Mouse (Mus musculus): ENCODE data around the gene Nkpd1. TPM values are rescaled to one million over a fixed set of nuclear protein-coding genes. Genes with fewer than 3 reads are reported as not detected.

The Nkpd1 gene
- polyA plus RNA-seq, 2 experiments: 0.01 TPM; not detected in 1

DNA sequence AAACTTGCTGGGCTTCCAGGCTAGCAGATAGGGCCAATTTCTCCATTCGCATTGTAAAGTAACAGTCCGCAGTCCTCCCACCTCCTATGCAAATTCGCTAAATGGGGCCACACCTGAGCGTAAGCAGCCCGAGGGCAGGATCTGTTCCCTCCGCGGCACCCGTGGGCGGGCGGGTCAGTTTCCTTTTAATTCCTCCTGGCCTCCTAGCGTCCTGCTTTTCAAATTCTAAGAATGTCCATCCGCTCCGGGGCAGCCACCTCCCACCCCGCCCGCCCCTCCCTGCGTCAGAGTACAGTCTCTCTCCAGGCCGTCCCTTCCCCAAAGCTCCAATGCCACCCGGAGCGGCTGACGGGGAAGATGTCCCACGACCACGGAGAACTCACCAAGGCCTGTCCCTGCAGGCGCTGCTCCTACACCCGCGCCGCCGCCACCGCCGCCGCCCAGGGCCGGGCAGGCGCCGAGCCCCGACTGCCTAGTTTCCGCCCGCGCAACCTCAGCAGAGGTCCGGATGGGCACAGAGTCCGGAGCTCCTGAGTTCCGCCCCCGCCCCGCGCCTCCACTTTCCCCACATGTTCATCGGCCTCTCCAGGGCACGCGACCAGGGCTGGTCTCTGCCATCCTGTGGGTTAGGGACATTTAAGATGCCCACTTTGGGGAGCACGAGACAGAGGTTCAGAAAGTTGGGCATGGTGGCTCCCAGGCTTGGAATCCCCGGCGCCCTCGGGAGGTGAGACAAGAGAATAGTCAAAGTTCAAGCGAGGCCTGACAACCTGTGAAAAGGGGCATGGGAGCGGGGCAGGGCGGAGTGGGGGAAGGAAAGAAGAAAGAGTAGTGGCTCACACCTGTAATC is 55.5 kb downstream of the Nkpd1 start:
- Histone ChIP-seq H3K27me3 (ENCODE audit: control insufficient read depth, insufficient read depth, low read length) (no peaks in the 10 kb centered on the region; the same call in 1 of the 2 replicates), H3K9me3 (ENCODE audit: control insufficient read depth, low read length) (no peaks in the 10 kb centered on the region), H3K4me2 (ENCODE audit: low read depth) (peak overlapping the region; percentile 90), H3K27ac (peak overlapping the region; percentile 87), H3K36me3 (replicated peaks; ENCODE audit: control insufficient read depth, insufficient read depth, low read depth) (peaks cover 9% of the 10 kb centered on the region), H3K4me3 (ENCODE audit: insufficient read depth in 1 of 2, low read depth in 2 of 2, low read length in 2 of 2) (peak overlapping the region; percentile 88 to 92), H3K4me1 (replicated peaks; ENCODE audit: control insufficient read depth in 2 of 2, insufficient read depth in 2 of 2, low read length in 1 of 2) (peaks cover 37 to 39% of the 10 kb centered on the region in 2 experiments), H3K9ac (replicated peaks) (peak overlapping the region; percentile 94)
- DNase-seq (ENCODE audit: low read depth in 3 of 3, low spot score in 3 of 3): peak; percentile 55 to 69 (median 64)
- no peak for TF ChIP-seq EP300 (IDR thresholded peaks at IDR 0.05; ENCODE audit: low read depth)
- TF ChIP-seq CTCF (IDR thresholded peaks at IDR 0.05; ENCODE audit: low read depth): peak; percentile 20; the same call in 1 of the 2 replicates
- whole genome bisulfite sequencing (ENCODE audit: insufficient replicate concordance): 1% methylated on average over 53 of the region's 53 CpGs
- ATAC-seq (ENCODE audit: insufficient read depth): peak; percentile 90

DNA sequence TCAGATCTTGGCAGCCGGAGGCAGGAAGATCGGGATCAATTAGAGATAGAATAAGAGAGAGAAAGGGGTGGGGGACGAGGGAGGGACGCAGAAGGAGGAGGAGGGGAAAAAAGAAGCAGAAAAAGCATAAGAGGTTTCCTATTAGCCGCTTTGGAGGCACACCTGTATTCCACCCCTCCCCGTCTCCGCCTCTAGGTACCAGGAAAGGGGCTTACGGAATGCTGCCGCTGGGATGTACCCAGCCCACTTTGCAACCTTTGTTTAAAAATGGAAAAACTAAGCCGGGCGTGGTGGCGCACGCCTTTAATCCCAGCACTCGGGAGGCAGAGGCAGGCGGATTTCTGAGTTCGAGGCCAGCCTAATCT is 56.1 kb downstream of the Nkpd1 start:
- ATAC-seq (ENCODE audit: insufficient read depth) (no peak), DNase-seq (ENCODE audit: low read depth in 3 of 3, low spot score in 3 of 3) (no peak)
- Histone ChIP-seq H3K27ac (peak overlapping the region; percentile 87), H3K36me3 (replicated peaks; ENCODE audit: control insufficient read depth, insufficient read depth, low read depth) (peaks cover 9% of the 10 kb centered on the region), H3K4me2 (ENCODE audit: low read depth) (peak overlapping the region; percentile 90), H3K27me3 (ENCODE audit: control insufficient read depth, insufficient read depth, low read length) (no peaks in the 10 kb centered on the region; the same call in 1 of the 2 replicates), H3K9me3 (ENCODE audit: control insufficient read depth, low read length) (no peaks in the 10 kb centered on the region), H3K4me3 (ENCODE audit: insufficient read depth in 1 of 2, low read depth in 2 of 2, low read length in 2 of 2) (peak overlapping the region; percentile 88 to 92), H3K4me1 (replicated peaks; ENCODE audit: control insufficient read depth in 2 of 2, insufficient read depth in 2 of 2, low read length in 1 of 2) (peaks cover 40 to 41% of the 10 kb centered on the region in 2 experiments), H3K9ac (replicated peaks) (peak overlapping the region; percentile 94)
- TF ChIP-seq EP300 (IDR thresholded peaks at IDR 0.05; ENCODE audit: low read depth): no peak
- TF ChIP-seq CTCF (IDR thresholded peaks at IDR 0.05; ENCODE audit: low read depth): no peak
- WGBS (ENCODE audit: insufficient replicate concordance): 22% methylated on average over 16 of the region's 16 CpGs

Other genes with a start within 250 kb of the Nkpd1 start
- gene Vasp, start 246.0 kb upstream of the Nkpd1 start, polyA plus RNA-seq (2012; rRNA removed): 35.3 and 39.9 TPM in 2 replicates
- 25.5 and 31.0 TPM in 2 replicates for gene Vasp, start 246.0 kb upstream of the Nkpd1 start, polyA plus RNA-seq (2014; fragmentation: Nextera tagmentation; extraction: Ambion mirVana)
- 0.04 TPM in 1 of 2 replicates, not detected in the other for gene Ppm1n, start 237.8 kb upstream of the Nkpd1 start, polyA plus RNA-seq (2012; rRNA removed)
- gene Ppm1n, start 237.8 kb upstream of the Nkpd1 start, polyA plus RNA-seq (2014; fragmentation: Nextera tagmentation; extraction: Ambion mirVana): not detected in 2 replicates
- gene Rtn2, start 235.2 kb upstream of the Nkpd1 start, polyA plus RNA-seq (2012; rRNA removed): 2.9 and 4.1 TPM in 2 replicates
- gene Rtn2, start 235.2 kb upstream of the Nkpd1 start, polyA plus RNA-seq (2014; fragmentation: Nextera tagmentation; extraction: Ambion mirVana): 2.6 and 3.0 TPM in 2 replicates
- 0.03 and 0.04 TPM in 2 replicates for gene Fosb, start 207.8 kb upstream of the Nkpd1 start, polyA plus RNA-seq (2012; rRNA removed)
- not detected in 2 replicates for gene Fosb, start 207.8 kb upstream of the Nkpd1 start, polyA plus RNA-seq (2014; fragmentation: Nextera tagmentation; extraction: Ambion mirVana)
- 8.5 and 9.8 TPM in 2 replicates for gene Ercc1, start 173.1 kb upstream of the Nkpd1 start, polyA plus RNA-seq (2012; rRNA removed)
- gene Ercc1, start 173.1 kb upstream of the Nkpd1 start, polyA plus RNA-seq (2014; fragmentation: Nextera tagmentation; extraction: Ambion mirVana): 15.7 and 19.2 TPM in 2 replicates
- gene Cd3eap, start 158.4 kb upstream of the Nkpd1 start, polyA plus RNA-seq (2012; rRNA removed): 4.5 and 6.7 TPM in 2 replicates
- 7.2 and 7.8 TPM in 2 replicates for gene Cd3eap, start 158.4 kb upstream of the Nkpd1 start, polyA plus RNA-seq (2014; fragmentation: Nextera tagmentation; extraction: Ambion mirVana)
- gene Ppp1r13l, start 158.1 kb upstream of the Nkpd1 start, polyA plus RNA-seq (2012; rRNA removed): 2.3 TPM in 2 replicates
- 0.65 and 1.0 TPM in 2 replicates for gene Ppp1r13l, start 158.1 kb upstream of the Nkpd1 start, polyA plus RNA-seq (2014; fragmentation: Nextera tagmentation; extraction: Ambion mirVana)
- 11.7 and 12.3 TPM in 2 replicates for gene Ercc2, start 135.8 kb upstream of the Nkpd1 start, polyA plus RNA-seq (2012; rRNA removed)
- 4.6 and 5.5 TPM in 2 replicates for gene Ercc2, start 135.8 kb upstream of the Nkpd1 start, polyA plus RNA-seq (2014; fragmentation: Nextera tagmentation; extraction: Ambion mirVana)
- gene Klc3, start 113.7 kb upstream of the Nkpd1 start, polyA plus RNA-seq (2012; rRNA removed): 0.18 and 0.21 TPM in 2 replicates
- gene Klc3, start 113.7 kb upstream of the Nkpd1 start, polyA plus RNA-seq (2014; fragmentation: Nextera tagmentation; extraction: Ambion mirVana): 0.13 and 0.58 TPM in 2 replicates
- gene Ckm, start 113.1 kb upstream of the Nkpd1 start, polyA plus RNA-seq (2012; rRNA removed): 0.12 and 0.14 TPM in 2 replicates
- gene Ckm, start 113.1 kb upstream of the Nkpd1 start, polyA plus RNA-seq (2014; fragmentation: Nextera tagmentation; extraction: Ambion mirVana): 0.11 and 0.19 TPM in 2 replicates
- 2.4 and 2.5 TPM in 2 replicates for gene Mark4, start 59.0 kb upstream of the Nkpd1 start, polyA plus RNA-seq (2012; rRNA removed)
- 0.80 and 2.5 TPM in 2 replicates for gene Mark4, start 59.0 kb upstream of the Nkpd1 start, polyA plus RNA-seq (2014; fragmentation: Nextera tagmentation; extraction: Ambion mirVana)
- 1.7 and 1.9 TPM in 2 replicates for gene Exoc3l2, start 54.5 kb upstream of the Nkpd1 start, polyA plus RNA-seq (2012; rRNA removed)
- 0.48 and 0.78 TPM in 2 replicates for gene Exoc3l2, start 54.5 kb upstream of the Nkpd1 start, polyA plus RNA-seq (2014; fragmentation: Nextera tagmentation; extraction: Ambion mirVana)
- 2.0 and 2.7 TPM in 2 replicates for gene Bloc1s3, start 9.5 kb upstream of the Nkpd1 start, polyA plus RNA-seq (2012; rRNA removed)
- 0.39 and 0.56 TPM in 2 replicates for gene Bloc1s3, start 9.5 kb upstream of the Nkpd1 start, polyA plus RNA-seq (2014; fragmentation: Nextera tagmentation; extraction: Ambion mirVana)
- 24.1 and 28.1 TPM in 2 replicates for gene Trappc6a, start 9.4 kb upstream of the Nkpd1 start, polyA plus RNA-seq (2012; rRNA removed)
- gene Trappc6a, start 9.4 kb upstream of the Nkpd1 start, polyA plus RNA-seq (2014; fragmentation: Nextera tagmentation; extraction: Ambion mirVana): 40.0 and 40.2 TPM in 2 replicates
- 21.8 and 27.0 TPM in 2 replicates for gene Ppp1r37, start 45.2 kb downstream of the Nkpd1 start, polyA plus RNA-seq (2012; rRNA removed)
- gene Ppp1r37, start 45.2 kb downstream of the Nkpd1 start, polyA plus RNA-seq (2014; fragmentation: Nextera tagmentation; extraction: Ambion mirVana): 1.5 and 2.0 TPM in 2 replicates
- 0.66 and 0.96 TPM in 2 replicates for gene Zfp296, start 59.4 kb downstream of the Nkpd1 start, polyA plus RNA-seq (2012; rRNA removed)
- gene Zfp296, start 59.4 kb downstream of the Nkpd1 start, polyA plus RNA-seq (2014; fragmentation: Nextera tagmentation; extraction: Ambion mirVana): 0.38 and 0.41 TPM in 2 replicates
- 34.8 and 39.6 TPM in 2 replicates for gene Gemin7, start 59.8 kb downstream of the Nkpd1 start, polyA plus RNA-seq (2012; rRNA removed)
- 83.1 and 91.6 TPM in 2 replicates for gene Gemin7, start 59.8 kb downstream of the Nkpd1 start, polyA plus RNA-seq (2014; fragmentation: Nextera tagmentation; extraction: Ambion mirVana)
- gene Clasrp, start 86.6 kb downstream of the Nkpd1 start, polyA plus RNA-seq (2012; rRNA removed): 21.3 and 23.3 TPM in 2 replicates
- gene Clasrp, start 86.6 kb downstream of the Nkpd1 start, polyA plus RNA-seq (2014; fragmentation: Nextera tagmentation; extraction: Ambion mirVana): 7.5 and 8.6 TPM in 2 replicates
- gene Relb, start 111.6 kb downstream of the Nkpd1 start, polyA plus RNA-seq (2012; rRNA removed): 1.0 and 1.1 TPM in 2 replicates
- 0.89 and 1.2 TPM in 2 replicates for gene Relb, start 111.6 kb downstream of the Nkpd1 start, polyA plus RNA-seq (2014; fragmentation: Nextera tagmentation; extraction: Ambion mirVana)
- 20.6 and 20.9 TPM in 2 replicates for gene Clptm1, start 147.2 kb downstream of the Nkpd1 start, polyA plus RNA-seq (2012; rRNA removed)
- 44.4 and 50.4 TPM in 2 replicates for gene Clptm1, start 147.2 kb downstream of the Nkpd1 start, polyA plus RNA-seq (2014; fragmentation: Nextera tagmentation; extraction: Ambion mirVana)
- gene Apoc2, start 160.1 kb downstream of the Nkpd1 start, polyA plus RNA-seq (2012; rRNA removed): 494 and 507 TPM in 2 replicates
- gene Apoc2, start 160.1 kb downstream of the Nkpd1 start, polyA plus RNA-seq (2014; fragmentation: Nextera tagmentation; extraction: Ambion mirVana): 990 and 1,023 TPM in 2 replicates
- 3.3 and 5.1 TPM in 2 replicates for gene Gm44805, start 163.6 kb downstream of the Nkpd1 start, polyA plus RNA-seq (2012; rRNA removed)
- 29.0 and 48.5 TPM in 2 replicates for gene Gm44805, start 163.6 kb downstream of the Nkpd1 start, polyA plus RNA-seq (2014; fragmentation: Nextera tagmentation; extraction: Ambion mirVana)
- 90.9 and 154 TPM in 2 replicates for gene Apoc4, start 163.6 kb downstream of the Nkpd1 start, polyA plus RNA-seq (2012; rRNA removed)
- gene Apoc4, start 163.6 kb downstream of the Nkpd1 start, polyA plus RNA-seq (2014; fragmentation: Nextera tagmentation; extraction: Ambion mirVana): 181 and 200 TPM in 2 replicates
- 203 and 204 TPM in 2 replicates for gene Apoc1, start 174.8 kb downstream of the Nkpd1 start, polyA plus RNA-seq (2012; rRNA removed)
- 390 TPM in 2 replicates for gene Apoc1, start 174.8 kb downstream of the Nkpd1 start, polyA plus RNA-seq (2014; fragmentation: Nextera tagmentation; extraction: Ambion mirVana)
- gene Apoe, start 181.3 kb downstream of the Nkpd1 start, polyA plus RNA-seq (2012; rRNA removed): 1,802 and 2,400 TPM in 2 replicates
- gene Apoe, start 181.3 kb downstream of the Nkpd1 start, polyA plus RNA-seq (2014; fragmentation: Nextera tagmentation; extraction: Ambion mirVana): 1,630 and 1,854 TPM in 2 replicates
- gene Tomm40, start 197.6 kb downstream of the Nkpd1 start, polyA plus RNA-seq (2012; rRNA removed): 53.7 and 57.3 TPM in 2 replicates
- 58.2 and 75.8 TPM in 2 replicates for gene Tomm40, start 197.6 kb downstream of the Nkpd1 start, polyA plus RNA-seq (2014; fragmentation: Nextera tagmentation; extraction: Ambion mirVana)
- gene Nectin2, start 232.6 kb downstream of the Nkpd1 start, polyA plus RNA-seq (2012; rRNA removed): 7.8 and 8.9 TPM in 2 replicates
- gene Nectin2, start 232.6 kb downstream of the Nkpd1 start, polyA plus RNA-seq (2014; fragmentation: Nextera tagmentation; extraction: Ambion mirVana): 10.2 and 10.3 TPM in 2 replicates

Measured in liver, embryonic 14.5 days (tissue).